Mouse (Mus musculus): Measurements from ENCODE around the gene Mfrp.

Mfrp gene

GRCm38 (mm10) chr9:44101490-44101889 lies at the start of gene Mfrp:
Gene Mfrp, plus strand, starts transcription at chr9:44101729.
- no peak for DNase-seq (ENCODE audit: low spot score in 2 of 2)

GRCm38 (mm10) chr9:44052855-44053254 lies 48.7 kb upstream of the Mfrp start:
- no peak for DNase-seq (ENCODE audit: low spot score in 2 of 2)

- DNase-seq (ENCODE audit: low spot score in 2 of 2) = no peak
Observed at GRCm38 (mm10) chr9:44053936-44054335, 47.6 kb upstream of the Mfrp start.

GRCm38 (mm10) chr9:44058606-44059005 lies 42.9 kb upstream of the Mfrp start:
- no peak for DNase-seq (ENCODE audit: low spot score in 2 of 2)

GRCm38 (mm10) chr9:44065177-44065576 lies 36.4 kb upstream of the Mfrp start:
- no peak for DNase-seq (ENCODE audit: low spot score in 2 of 2)

- peak; percentile 100 for DNase-seq (ENCODE audit: low spot score in 2 of 2)
Observed at GRCm38 (mm10) chr9:44066785-44067225, 34.7 kb upstream of the Mfrp start, which contains the start of gene Usp2. Gene Usp2, plus strand, starts transcription at chr9:44067021.

- peak in 1 of 2 experiments; percentile 30 for DNase-seq (ENCODE audit: low spot score in 2 of 2)
Observed at GRCm38 (mm10) chr9:44067241-44067959, 34.1 kb upstream of the Mfrp start.

GRCm38 (mm10) chr9:44067960-44068330 lies 33.6 kb upstream of the Mfrp start:
- DNase-seq (ENCODE audit: low spot score in 2 of 2) = no peak

- no peak for DNase-seq (ENCODE audit: low spot score in 2 of 2)
Observed at GRCm38 (mm10) chr9:44069252-44069651, 32.3 kb upstream of the Mfrp start.

- DNase-seq (ENCODE audit: low spot score in 2 of 2) = no peak
Observed at GRCm38 (mm10) chr9:44070113-44070843, 31.3 kb upstream of the Mfrp start.

- DNase-seq (ENCODE audit: low spot score in 2 of 2) = no peak
Observed at GRCm38 (mm10) chr9:44070844-44071231, 30.7 kb upstream of the Mfrp start.

GRCm38 (mm10) chr9:44071914-44072598 lies 29.5 kb upstream of the Mfrp start:
- peak in 1 of 2 experiments; percentile 45 for DNase-seq (ENCODE audit: low spot score in 2 of 2)

GRCm38 (mm10) chr9:44072599-44072915 lies 29.0 kb upstream of the Mfrp start:
- DNase-seq (ENCODE audit: low spot score in 2 of 2) = peak in 1 of 2 experiments; percentile 40

GRCm38 (mm10) chr9:44073115-44073514 lies 28.4 kb upstream of the Mfrp start:
- no peak for DNase-seq (ENCODE audit: low spot score in 2 of 2)

- peak in 1 of 2 experiments; percentile 45 for DNase-seq (ENCODE audit: low spot score in 2 of 2)
Observed at GRCm38 (mm10) chr9:44074395-44075275, 26.9 kb upstream of the Mfrp start.

- DNase-seq (ENCODE audit: low spot score in 2 of 2) = no peak
Observed at GRCm38 (mm10) chr9:44075276-44075995, 26.1 kb upstream of the Mfrp start.

GRCm38 (mm10) chr9:44075996-44076763 lies 25.3 kb upstream of the Mfrp start:
- DNase-seq (ENCODE audit: low spot score in 2 of 2) = no peak

- peak in 1 of 2 experiments; percentile 69 for DNase-seq (ENCODE audit: low spot score in 2 of 2)
Observed at GRCm38 (mm10) chr9:44076764-44077120, 24.8 kb upstream of the Mfrp start.

GRCm38 (mm10) chr9:44077266-44077910 lies 24.1 kb upstream of the Mfrp start:
- no peak for DNase-seq (ENCODE audit: low spot score in 2 of 2)
